Mouse (Mus musculus): ENCODE data around the gene Il12rb1.

Gene Il12rb1

GRCm38 (mm10) chr8:70833018-70833482 is 24.8 kb downstream of the Il12rb1 start:
- DNase-seq, result peak; percentile 53 to 59

DNA sequence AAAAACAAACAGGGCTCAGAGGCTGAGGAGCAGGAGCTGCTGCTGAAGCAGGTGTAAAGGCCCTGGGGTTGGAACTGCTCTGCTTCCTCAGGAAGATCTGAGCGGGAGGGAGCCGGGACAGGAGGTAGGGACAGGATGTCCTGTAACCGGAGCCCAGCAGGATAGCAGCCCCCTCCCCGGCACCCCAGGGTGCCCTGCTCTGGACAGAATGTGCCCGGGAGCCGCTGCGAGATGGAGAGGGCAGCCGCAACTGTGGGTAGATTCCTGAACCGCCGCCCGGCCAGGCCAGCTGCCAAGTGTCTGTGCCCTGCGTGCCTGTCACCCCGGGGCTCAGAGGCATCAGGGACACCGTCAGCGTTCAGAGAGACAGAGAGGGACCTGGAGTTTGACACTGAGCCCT is 25.3 kb downstream of the Il12rb1 start:
- DNase-seq, result peak; percentile 36 to 73

GRCm38 (mm10) chr8:70834071-70834470 is 25.8 kb downstream of the Il12rb1 start:
- no peak for DNase-seq

GRCm38 (mm10) chr8:70836666-70837065 is 28.4 kb downstream of the Il12rb1 start:
- DNase-seq, result no peak

DNA sequence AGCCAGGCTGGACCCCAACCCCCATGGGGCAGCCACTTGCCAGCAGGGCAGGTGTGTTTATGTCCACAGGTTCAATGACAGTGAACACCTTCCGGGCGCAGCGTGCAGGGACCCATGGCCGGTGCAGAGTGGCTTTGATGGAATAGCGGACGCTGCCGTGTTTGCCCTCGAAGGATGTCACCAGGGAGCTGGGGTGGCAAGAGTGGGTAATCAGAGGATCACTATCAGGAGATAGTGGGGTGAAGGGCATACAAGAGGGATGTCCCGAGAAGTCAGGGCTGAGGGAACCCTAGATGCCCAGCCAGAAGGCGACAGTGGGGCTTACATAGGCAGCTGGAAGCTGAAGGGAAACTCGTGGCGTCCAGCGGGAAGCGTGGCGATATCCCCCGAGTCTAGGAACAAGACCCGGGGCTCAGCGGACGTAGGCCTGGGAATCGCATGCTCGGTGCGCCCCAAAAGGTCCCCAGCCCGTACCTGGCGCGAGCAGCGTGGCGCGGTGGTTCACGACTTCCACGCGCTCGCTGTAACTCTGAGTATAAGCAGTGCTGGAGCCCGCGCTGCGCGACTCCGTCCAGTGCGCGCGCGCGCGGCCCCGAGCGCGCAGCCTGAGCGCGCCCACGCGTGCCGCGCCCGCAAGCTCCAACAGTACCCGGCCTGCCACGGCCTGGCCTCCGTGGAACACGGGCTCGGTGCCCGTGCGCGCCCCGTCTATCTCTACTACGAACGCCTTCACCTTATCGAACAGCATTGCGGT is 30.6 kb downstream of the Il12rb1 start:
- no peak for DNase-seq

GRCm38 (mm10) chr8:70839408-70840351 is 31.4 kb downstream of the Il12rb1 start, which contains the start of gene Arrdc2:
Gene Arrdc2, minus strand, starts transcription at chr8:70839720.
- DNase-seq, result peak; percentile 100

- peak; percentile 75 to 76 for DNase-seq
Measured at GRCm38 (mm10) chr8:70840590-70840989, 32.3 kb downstream of the Il12rb1 start.

GRCm38 (mm10) chr8:70841147-70842072 is 33.2 kb downstream of the Il12rb1 start:
- peak; percentile 86 to 96 for DNase-seq

- no peak for DNase-seq
Measured at GRCm38 (mm10) chr8:70842484-70842883, 34.2 kb downstream of the Il12rb1 start.

- DNase-seq, result no peak
Measured at GRCm38 (mm10) chr8:70843214-70843773, 35.0 kb downstream of the Il12rb1 start.

- DNase-seq, result no peak
Measured at GRCm38 (mm10) chr8:70843941-70844340, 35.7 kb downstream of the Il12rb1 start.

- DNase-seq, result peak; percentile 78 to 91
Measured at GRCm38 (mm10) chr8:70844523-70844922, 36.3 kb downstream of the Il12rb1 start.

GRCm38 (mm10) chr8:70845108-70845507 is 36.9 kb downstream of the Il12rb1 start:
- no peak for DNase-seq

GRCm38 (mm10) chr8:70846371-70847154 is 38.3 kb downstream of the Il12rb1 start:
- no peak for DNase-seq

GRCm38 (mm10) chr8:70849333-70849990 is 41.2 kb downstream of the Il12rb1 start:
- DNase-seq, result no peak

- no peak for DNase-seq
Measured at GRCm38 (mm10) chr8:70850132-70850845, 42.0 kb downstream of the Il12rb1 start.

DNA sequence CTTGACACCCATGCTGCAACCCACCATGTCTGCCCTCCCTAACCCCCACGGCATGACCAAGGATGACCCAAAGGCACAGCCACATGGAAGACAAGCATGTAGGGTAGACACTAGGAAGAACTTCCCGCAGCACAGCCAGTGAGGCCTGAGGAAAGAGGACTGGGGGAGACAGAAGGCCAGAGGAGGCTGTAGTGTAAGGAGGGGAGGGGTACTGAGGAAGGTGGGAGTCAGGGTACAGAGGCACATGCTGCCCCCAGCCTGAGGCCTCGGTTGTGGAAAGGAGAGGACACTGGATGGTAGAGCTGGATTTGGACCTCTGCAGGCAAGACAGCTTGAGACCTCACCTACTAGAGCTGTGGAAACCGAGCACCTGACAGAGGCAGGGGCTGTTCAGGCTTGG is 42.7 kb downstream of the Il12rb1 start:
- no peak for DNase-seq

DNA sequence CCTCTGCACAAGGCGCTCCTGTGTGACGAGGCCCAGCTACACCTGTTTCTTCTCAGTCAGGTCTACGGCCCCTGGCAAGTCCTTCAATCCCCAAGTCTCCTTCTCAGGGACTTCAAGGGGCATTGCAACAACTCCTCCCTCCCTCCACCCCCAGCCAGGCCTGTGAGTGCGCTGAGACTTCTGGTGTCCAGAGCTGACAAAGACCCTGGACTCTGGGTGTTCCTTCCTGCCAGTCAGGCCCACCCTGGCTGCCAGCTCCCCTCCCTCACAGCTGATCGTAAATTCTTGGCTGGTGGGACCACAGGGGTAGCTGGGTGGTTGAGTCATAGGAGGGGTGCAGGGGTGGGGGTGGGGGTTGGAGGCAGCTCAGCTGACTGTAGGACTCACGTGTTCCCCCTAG is 43.6 kb downstream of the Il12rb1 start:
- DNase-seq, result no peak

DNA sequence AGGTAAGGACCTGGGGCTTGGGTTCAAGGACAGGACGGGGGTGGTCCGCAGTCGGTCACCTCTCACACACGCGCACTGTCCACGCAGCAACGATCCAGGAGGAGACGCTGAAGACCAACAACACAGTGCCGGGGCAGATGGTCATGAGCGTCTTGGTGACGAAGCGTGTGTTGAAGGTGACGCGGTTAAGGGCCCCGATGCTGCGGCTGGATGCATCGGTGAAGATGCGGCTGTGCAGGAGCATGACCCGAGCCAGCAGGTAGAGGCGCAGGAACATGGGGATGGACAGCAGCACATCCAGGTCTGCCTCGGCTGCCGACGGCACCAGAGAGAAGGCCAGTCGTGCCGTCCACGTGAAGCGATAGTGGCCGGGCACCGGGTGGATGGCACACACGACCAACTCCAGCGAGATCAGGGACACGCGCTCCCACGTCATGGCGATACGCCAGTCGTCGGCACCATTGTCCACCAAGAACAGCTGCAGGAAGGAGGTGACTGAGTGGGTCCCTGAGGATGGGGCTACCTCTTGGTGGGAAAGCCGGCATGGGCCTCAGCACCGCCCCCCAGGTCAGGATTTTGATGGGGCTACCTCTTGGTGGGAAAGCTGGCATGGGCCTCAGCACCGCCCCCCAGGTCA is 44.5 kb downstream of the Il12rb1 start:
- no peak for DNase-seq

GRCm38 (mm10) chr8:70853863-70854262 is 45.6 kb downstream of the Il12rb1 start:
- DNase-seq, result no peak

Data from kidney, adult 8-10 months (tissue).